ENCODE assay signal across 23 mouse cellular contexts in genomic region chr10:83016779-83017178, GRCm38 (mm10). TPM values are rescaled to one million over a fixed set of nuclear protein-coding genes. Genes with fewer than 3 reads are reported as not detected.
DNase-seq lines count a peak whose midpoint lies in the region; ATAC-seq lines count a peak whose summit lies in the region.
"Had no signal": no experiment of that assay in that cellular context is flagged by ENCODE, and none has a peak within 500 bp of the region (broad histone marks: within the 10 kb centered on the region; RNA-seq: fewer than 3 reads in every experiment).

No protein-coding gene starts in this region.

- WGBS in heart, embryonic 15.5 days, result 42% methylated on average over 13 of the region's 13 CpGs
- 19% methylated on average over 13 of the region's 13 CpGs for WGBS in liver, embryonic 12.5 days (ENCODE audit: insufficient replicate concordance)

- no peaks in the 10 kb centered on the region for H3K36me3 ChIP-seq in heart, embryonic 15.5 days
- H3K36me3 ChIP-seq in liver, embryonic 12.5 days, result peaks cover 9% of the 10 kb centered on the region; the same call in 1 of the 2 replicates
- H3K36me3 ChIP-seq: embryonic facial prominence, embryonic 15.5 days; hindbrain, embryonic 15.5 days; kidney, embryonic 15.5 days; limb, embryonic 13.5 days; lung, embryonic 15.5 days; midbrain, embryonic 12.5 days had no signal

- no peak for ATAC-seq in heart, embryonic 15.5 days (replicated peaks; ENCODE audit: insufficient number of reproducible peaks, insufficient read depth, low FRiP score, low read depth)
- ATAC-seq in liver, embryonic 12.5 days, result 0 out of 2 replicates have a peak, but pooled peaks have one; percentile 3
- ATAC-seq in megakaryocyte-erythroid progenitor cell, adult 5-6 weeks (replicated peaks; ENCODE audit: low FRiP score, low TSS enrichment, poor library complexity, severe bottlenecking), result peak; percentile 21; the same call in 1 of the 2 replicates
- ATAC-seq: forebrain, embryonic 13.5 days; intestine, embryonic 16.5 days had no signal

- peak overlapping the region; percentile 30 for H3K4me2 ChIP-seq in heart, embryonic 15.5 days
- H3K4me2 ChIP-seq in liver, embryonic 12.5 days, result peak overlapping the region; percentile 72
- H3K4me2 ChIP-seq: embryonic facial prominence, embryonic 15.5 days; forebrain, embryonic 13.5 days; hindbrain, embryonic 15.5 days; kidney, embryonic 15.5 days; limb, embryonic 13.5 days; lung, embryonic 15.5 days; midbrain, embryonic 12.5 days had no signal

- H3K4me3 ChIP-seq in heart, embryonic 15.5 days, result no peak overlapping the region
- no peak overlapping the region for H3K4me3 ChIP-seq in liver, embryonic 12.5 days
- H3K4me3 ChIP-seq: embryonic facial prominence, embryonic 15.5 days; forebrain, embryonic 13.5 days; hindbrain, embryonic 15.5 days; kidney, embryonic 15.5 days; limb, embryonic 13.5 days; lung, embryonic 15.5 days; midbrain, embryonic 12.5 days had no signal

- no peaks in the 10 kb centered on the region for H3K9me3 ChIP-seq in heart, embryonic 15.5 days (replicated peaks)
- H3K9me3 ChIP-seq in liver, embryonic 12.5 days (replicated peaks), result 0 out of 2 replicates have a peak, but pooled peaks cover 6% of the 10 kb centered on the region
- H3K9me3 ChIP-seq: embryonic facial prominence, embryonic 15.5 days; forebrain, embryonic 13.5 days; hindbrain, embryonic 15.5 days; kidney, embryonic 15.5 days; limb, embryonic 13.5 days; lung, embryonic 15.5 days; midbrain, embryonic 12.5 days had no signal

- no peak overlapping the region for H3K9ac ChIP-seq in heart, embryonic 15.5 days
- peak overlapping the region; percentile 73 for H3K9ac ChIP-seq in liver, embryonic 12.5 days
- H3K9ac ChIP-seq: embryonic facial prominence, embryonic 15.5 days; forebrain, embryonic 13.5 days; hindbrain, embryonic 15.5 days; kidney, embryonic 15.5 days; limb, embryonic 13.5 days; lung, embryonic 15.5 days; midbrain, embryonic 12.5 days had no signal

- no peak overlapping the region for H3K27ac ChIP-seq in heart, embryonic 15.5 days
- H3K27ac ChIP-seq in liver, embryonic 12.5 days, result peak overlapping the region; percentile 98
- H3K27ac ChIP-seq: embryonic facial prominence, embryonic 15.5 days; forebrain, embryonic 13.5 days; hindbrain, embryonic 15.5 days; kidney, embryonic 15.5 days; limb, embryonic 13.5 days; lung, embryonic 15.5 days; macrophage; midbrain, embryonic 12.5 days; stomach, postnatal 0 days had no signal

- no peak for DNase-seq in heart, postnatal 14 days
- DNase-seq in c-Kit-negative CD71-positive TER-119-positive erythroid progenitor cells, embryonic 14.5 days (ENCODE audit: low read depth, low spot score), result peak; percentile 31
- DNase-seq in kidney, adult 11 months, result no peak
- no peak for DNase-seq in kidney, postnatal 4 days
- DNase-seq: adrenal gland, adult 2 months; cerebellum, adult 11 months; cerebellum, postnatal 14 days; embryo, embryonic 11 days; gastrocnemius, postnatal 14 days had no signal

- H3K4me1 ChIP-seq in heart, embryonic 15.5 days (replicated peaks), result peaks cover 43% of the 10 kb centered on the region
- H3K4me1 ChIP-seq in liver, embryonic 12.5 days, result peaks cover 100% of the 10 kb centered on the region
- H3K4me1 ChIP-seq: lung, embryonic 15.5 days had no signal

- intact Hi-C loops in heart, postnatal 14 days (cut with DNase I), result no loop called here

- H3K27me3 ChIP-seq in heart, embryonic 15.5 days, result no peaks in the 10 kb centered on the region
- no peaks in the 10 kb centered on the region for H3K27me3 ChIP-seq in liver, embryonic 12.5 days (replicated peaks)
- H3K27me3 ChIP-seq: CH12.LX; embryonic facial prominence, embryonic 15.5 days; forebrain, embryonic 13.5 days; hindbrain, embryonic 15.5 days; kidney, embryonic 15.5 days; lung, embryonic 15.5 days; midbrain, embryonic 12.5 days had no signal

RNA-seq across cellular contexts. Expression of gene Chst11, which starts 31.5 kb away (rescaled TPM):
- 2.0 and 2.1 TPM in 2 replicates for polyA plus RNA-seq in heart, embryonic 15.5 days (2015; fragmentation: Nextera tagmentation; extraction: Ambion mirVana)
- total RNA-seq in heart, postnatal 14 days (2021), result 1 to 10 TPM; 3.4 to 4.1 TPM
- 1.9 TPM in 2 replicates for polyA plus RNA-seq in liver, embryonic 12.5 days (2016; fragmentation: Nextera tagmentation; extraction: Ambion mirVana)
- 14.2 and 15.2 TPM in 2 replicates for total RNA-seq in megakaryocyte-erythroid progenitor cell, adult 5-6 weeks (2014; fragmentation: Nextera tagmentation)
- total RNA-seq in megakaryocyte-erythroid progenitor cell, adult 5-6 weeks (2017), result 19.0 and 24.1 TPM in 2 replicates
